Mouse (Mus musculus) B cell, adult (primary cell): ENCODE results near the gene Defb30. TPM values are rescaled to one million over a fixed set of nuclear protein-coding genes. Genes with fewer than 3 reads are reported as not detected.

ENCODE experiments used
- total RNA-seq: library from RNA; stranded (reverse); gene quantifications from 4 replicates; pipeline ENCODE4 v1.2.4, GENCODE M21; 2023; ENCODE audit not compliant: inconsistent age

The Defb30 gene
- total RNA-seq, result not detected in 4 replicates

DNA sequence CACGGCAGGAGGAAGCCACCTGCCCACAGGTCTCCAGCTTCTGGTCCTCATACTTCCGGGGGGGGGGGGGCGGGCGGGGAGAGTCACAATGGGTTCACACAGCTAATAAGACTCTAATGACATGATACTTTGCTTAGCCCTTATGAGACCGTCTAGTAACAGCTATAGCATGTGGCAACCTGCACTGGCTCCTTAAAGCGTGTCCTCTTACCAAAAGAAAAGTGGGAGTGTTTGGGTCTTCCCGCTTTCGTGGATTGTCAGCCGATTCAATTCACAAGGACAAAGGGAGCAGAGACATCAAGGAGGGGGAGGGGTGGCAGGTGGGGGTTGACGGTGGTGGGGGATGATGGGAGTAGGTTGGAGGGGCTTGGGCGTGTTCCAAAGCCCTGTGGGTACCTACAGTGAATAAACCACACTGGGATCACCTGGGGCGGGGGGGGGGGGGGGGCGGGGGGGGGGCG, at the start of gene Defb30:
Gene Defb30 (minus strand): TSS at position 51 of the 461 bp plus-strand sequence.

GRCm38 (mm10) chr14:63046691-63047090, 3.1 kb downstream of the Defb30 start, which contains the start of gene Defb42:
Gene Defb42 (plus strand): TSS chr14:63046991.

DNA sequence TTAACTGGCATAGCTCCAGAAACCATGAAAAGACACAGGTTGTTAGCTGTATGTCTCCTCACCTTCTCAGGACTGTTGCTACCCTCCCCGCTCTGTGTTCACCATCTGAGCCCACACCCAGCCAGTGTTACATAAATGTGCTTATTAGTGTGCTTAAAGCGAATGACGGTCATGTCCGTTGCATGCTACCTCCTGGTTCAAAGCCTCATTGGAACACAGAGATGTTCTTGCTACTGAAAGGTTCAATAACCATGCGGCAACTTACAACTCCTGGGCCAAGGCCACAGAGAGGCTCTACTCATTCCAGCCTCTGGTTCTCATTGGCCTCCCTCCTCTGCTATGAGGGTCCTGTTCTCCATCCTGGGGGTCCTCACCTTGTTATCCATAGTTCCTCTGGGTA, 38.3 kb downstream of the Defb30 start, which contains the start of gene Defb43:
Gene Defb43 (plus strand): TSS at position 301 of the 400 bp plus-strand sequence.

DNA sequence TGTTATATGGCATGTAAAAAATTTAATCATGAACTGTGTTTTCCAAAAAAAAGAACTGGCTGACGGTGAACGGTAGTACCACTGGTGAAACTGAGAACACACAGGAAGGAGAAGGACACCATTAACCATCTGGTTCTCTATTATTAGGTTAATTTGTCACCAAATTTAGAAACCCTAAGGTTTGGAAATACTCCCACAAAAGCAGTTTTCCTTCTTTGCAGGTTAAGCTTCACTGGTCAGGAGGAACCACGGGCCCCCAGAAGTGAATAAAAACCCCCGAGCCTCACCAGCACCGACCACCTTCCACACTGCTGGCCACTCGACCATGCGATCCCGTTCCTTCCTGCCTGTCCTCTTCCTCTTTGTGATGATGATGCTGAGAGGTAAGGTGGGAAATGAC, 52.0 kb downstream of the Defb30 start, which contains the start of gene Defb47:
Gene Defb47 (plus strand): TSS at position 301 of the 400 bp plus-strand sequence.

GRCm38 (mm10) chr14:62984410-62984809, 65.3 kb downstream of the Defb30 start, which contains the start of gene Defb48:
Gene Defb48 (minus strand): TSS chr14:62984510.

Other genes with a start within 250 kb of the Defb30 start
- gene Wdfy2, start 212.3 kb downstream of the Defb30 start, total RNA-seq, result 36.2 to 38.6 TPM (median 36.3 TPM) in 4 replicates
- not detected in 4 replicates for gene Defb48, start 65.5 kb downstream of the Defb30 start, total RNA-seq
- not detected in 4 replicates for gene Defb47, start 51.9 kb downstream of the Defb30 start, total RNA-seq
- not detected in 4 replicates for gene Defb43, start 38.2 kb downstream of the Defb30 start, total RNA-seq
- not detected in 4 replicates for gene Defb42, start 3.0 kb downstream of the Defb30 start, total RNA-seq